Mouse (Mus musculus) lung, adult 2 months (tissue): Measurements from ENCODE around the gene Lmntd1. TPM values are rescaled to one million over a fixed set of nuclear protein-coding genes. Genes with fewer than 3 reads are reported as not detected.

Source experiments
- DNase-seq: peaks from one replicate; pipeline ENCODE4 v3.0.0; 2022
- H3K4me1 ChIP-seq: fragments of 200-500 bp; 2 replicates; pipeline ENCODE4 v1.6.1; 2011; ENCODE audit warnings: low read length; ENCODE audit not compliant: control insufficient read depth, insufficient read depth
- H3K4me3 ChIP-seq: fragments of 200-500 bp; replicated peaks from 2 replicates; pipeline ENCODE3; 2011; ENCODE audit warnings: low read depth, mild to moderate bottlenecking, control low read depth, low read length; ENCODE audit errors: extremely low read depth
- CTCF ChIP-seq: fragments of 200-500 bp; IDR thresholded peaks from 2 replicates; pipeline ENCODE4 v1.5.1; 2011; ENCODE audit warnings: mild to moderate bottlenecking, low read length, control low read depth; ENCODE audit not compliant: insufficient read depth
- POLR2A ChIP-seq: fragments of 200-500 bp; IDR thresholded peaks from 2 replicates; pipeline ENCODE4 v1.6.1; 2011; ENCODE audit warnings: low read depth, mild to moderate bottlenecking, control low read depth, low read length, borderline replicate concordance; ENCODE audit errors: extremely low read depth
- WGBS: fragments of 180-500 bp; shearing (Covaris S2); methylation state at CpG from one replicate; pipeline ENCODE4 v1.1.7; 2018; 5-methylcytosine and 5-hydroxymethylcytosine counted together
- polyA plus RNA-seq: library from polyadenylated mRNA; depleted of rRNA; stranded (reverse); fragments of >200 nt; gene quantifications from 2 replicates; pipeline ENCODE4 v1.2.3, GENCODE M21; 2012

Lmntd1 gene
- polyA plus RNA-seq, 1 experiment: 4.5 TPM

DNA sequence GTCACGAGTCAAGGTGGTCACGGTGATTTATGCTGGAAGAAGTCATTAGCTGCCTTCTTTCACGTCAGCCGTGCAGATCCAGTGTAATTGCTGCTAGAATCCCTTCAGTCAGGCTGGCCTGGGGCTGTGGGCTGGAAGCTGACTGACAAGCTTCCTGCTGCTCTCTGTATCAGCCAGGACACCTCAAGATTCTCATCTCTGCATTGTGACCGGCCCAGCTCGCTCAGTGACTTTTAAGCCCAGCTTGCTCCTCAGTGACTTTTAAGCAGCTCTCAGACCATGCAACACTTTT lies 74.6 kb downstream of the Lmntd1 start:
- H3K4me1 ChIP-seq: no peaks in the 10 kb centered on the region
- DNase-seq: no peak
- 59% methylated on average over 6 of the region's 6 CpGs for WGBS
- H3K4me3 ChIP-seq: no peak overlapping the region
- no peak for TF ChIP-seq POLR2A

- DNase-seq: no peak
- TF ChIP-seq POLR2A (no peak), CTCF (no peak)
- H3K4me1 ChIP-seq: no peaks in the 10 kb centered on the region
- 72% methylated on average over 11 of the region's 11 CpGs for WGBS
- no peak overlapping the region for H3K4me3 ChIP-seq
These were observed 75.1 kb downstream of the Lmntd1 start for GRCm38 (mm10) chr6:145538787-145539567.

DNA sequence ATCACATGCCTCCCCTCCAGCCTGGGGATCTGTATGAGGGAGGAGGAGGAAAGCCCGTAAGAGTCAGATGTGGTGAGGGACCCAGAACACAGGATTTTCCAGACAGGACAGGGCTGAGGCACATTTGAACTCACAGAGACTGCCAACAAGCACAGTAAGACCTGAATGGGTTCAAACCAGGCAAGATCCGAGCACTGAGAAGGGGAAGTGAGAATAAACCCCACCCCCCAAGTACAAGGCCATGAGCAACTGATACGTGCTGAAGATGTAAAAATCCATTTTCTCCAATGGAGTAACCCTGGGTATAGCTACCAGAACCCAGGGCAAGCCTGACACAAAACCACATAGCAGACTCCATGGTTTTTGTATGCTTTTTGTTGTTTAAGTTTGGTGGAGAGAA lies 83.7 kb downstream of the Lmntd1 start:
- TF ChIP-seq POLR2A (no peak), CTCF (no peak)
- 70% methylated on average over 3 of the region's 3 CpGs for WGBS
- Histone ChIP-seq H3K4me3 (no peak overlapping the region), H3K4me1 (no peaks in the 10 kb centered on the region)
- DNase-seq: no peak

GRCm38 (mm10) chr6:145523337-145523736 lies 90.8 kb downstream of the Lmntd1 start:
- no peak for DNase-seq
- Histone ChIP-seq H3K4me1 (no peaks in the 10 kb centered on the region), H3K4me3 (no peak overlapping the region)
- WGBS: 79% methylated on average over 9 of the region's 9 CpGs
- TF ChIP-seq CTCF: no peak
- TF ChIP-seq POLR2A: no peak

- DNase-seq: no peak
- WGBS: 90% methylated on average over 12 of the region's 12 CpGs
- no peak overlapping the region for H3K4me3 ChIP-seq
- no peaks in the 10 kb centered on the region for H3K4me1 ChIP-seq
- TF ChIP-seq CTCF: no peak
- TF ChIP-seq POLR2A: no peak
These were observed 91.5 kb downstream of the Lmntd1 start for GRCm38 (mm10) chr6:145522617-145523016.

DNA sequence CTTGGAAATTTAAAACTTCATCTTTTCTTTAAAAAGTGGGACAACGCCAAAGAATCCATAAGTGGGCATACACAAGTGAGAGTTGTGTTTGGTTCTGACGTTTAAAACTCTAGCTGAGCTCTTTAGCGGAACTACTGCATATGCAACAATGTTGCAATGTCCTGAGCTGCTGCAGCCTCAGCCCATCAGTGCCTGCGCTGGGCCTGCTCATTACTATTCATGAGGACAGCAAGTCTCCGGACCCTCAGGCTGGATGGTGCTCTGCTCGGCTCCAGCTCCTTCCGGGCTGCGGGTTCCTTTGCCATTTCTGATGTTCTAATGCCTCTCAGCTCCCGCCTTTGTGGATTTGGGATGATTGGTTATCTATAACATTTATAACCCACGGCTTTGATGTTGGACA lies 97.1 kb downstream of the Lmntd1 start:
- no peak for DNase-seq
- H3K4me3 ChIP-seq: no peak overlapping the region
- H3K4me1 ChIP-seq: no peaks in the 10 kb centered on the region
- no peak for TF ChIP-seq POLR2A
- TF ChIP-seq CTCF: no peak
- WGBS: 67% methylated on average over 10 of the region's 10 CpGs

DNA sequence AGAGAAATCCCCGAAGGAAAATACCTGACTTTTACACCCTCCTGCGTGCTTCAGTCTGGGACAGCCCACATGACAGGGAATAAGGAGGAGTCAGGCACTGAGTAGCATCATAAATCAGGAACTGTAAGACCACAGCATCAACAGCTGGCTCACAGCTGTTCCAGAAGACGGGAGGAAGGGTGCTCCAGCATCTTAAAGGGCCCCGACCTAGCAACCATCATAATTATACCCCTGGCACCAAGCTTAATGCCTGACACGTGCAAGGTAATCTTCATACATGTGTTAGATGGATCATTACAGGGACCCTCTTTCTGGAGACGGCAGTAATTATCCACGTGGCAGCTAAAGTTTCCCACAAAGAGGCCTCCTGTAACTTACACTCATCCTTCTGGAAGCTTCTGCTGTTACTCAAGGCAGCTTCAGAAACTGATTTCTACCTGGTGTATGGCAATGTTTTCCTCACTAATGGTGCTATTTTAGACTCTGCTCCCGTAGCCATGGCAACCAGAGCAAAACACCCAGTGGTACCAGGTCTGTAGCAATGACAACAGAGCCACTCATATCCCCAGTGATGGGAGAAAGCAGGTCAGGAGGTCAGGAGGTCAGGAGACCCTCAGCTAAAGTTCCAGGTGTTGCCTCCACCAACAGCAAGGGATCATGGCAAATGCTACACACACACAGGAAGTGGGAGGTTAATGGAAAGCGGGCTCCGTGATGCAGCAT lies 98.1 kb downstream of the Lmntd1 start:
- Histone ChIP-seq H3K4me1 (no peaks in the 10 kb centered on the region), H3K4me3 (no peak overlapping the region)
- TF ChIP-seq POLR2A: no peak
- TF ChIP-seq CTCF: no peak
- WGBS: 74% methylated on average over 10 of the region's 10 CpGs
- no peak for DNase-seq

DNA sequence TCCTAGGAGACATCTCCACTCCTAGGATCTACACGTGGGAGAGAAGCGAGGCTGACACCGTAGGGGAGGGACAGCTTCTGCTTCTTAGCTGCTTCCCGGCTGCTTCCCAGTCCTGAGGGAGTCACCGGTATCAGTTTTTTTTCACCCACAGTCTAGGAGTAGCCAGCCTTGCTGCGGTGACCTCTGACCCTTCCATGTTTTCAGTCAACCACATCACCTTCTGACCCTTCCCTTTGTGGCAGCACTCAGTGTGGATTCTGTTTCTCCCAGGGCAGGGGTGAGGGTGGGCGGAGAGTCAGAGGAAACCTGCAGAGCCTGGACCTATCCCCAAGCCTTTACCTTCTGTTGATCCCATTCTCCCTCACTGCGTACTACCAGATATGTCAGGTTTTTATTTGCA lies 102.9 kb downstream of the Lmntd1 start:
- no peak for DNase-seq
- TF ChIP-seq CTCF (no peak), POLR2A (no peak)
- Histone ChIP-seq H3K4me3 (no peak overlapping the region), H3K4me1 (no peaks in the 10 kb centered on the region)
- WGBS: 75% methylated on average over 8 of the region's 8 CpGs

- no peaks in the 10 kb centered on the region for H3K4me1 ChIP-seq
- no peak for DNase-seq
- no peak overlapping the region for H3K4me3 ChIP-seq
- TF ChIP-seq POLR2A: no peak
- 0 out of 2 replicates have a peak, but pooled peaks have one; percentile 8 for TF ChIP-seq CTCF
- WGBS: 79% methylated on average over 12 of the region's 12 CpGs
These were observed 105.3 kb downstream of the Lmntd1 start for GRCm38 (mm10) chr6:145508828-145509227.

GRCm38 (mm10) chr6:145501751-145502150 lies 112.4 kb downstream of the Lmntd1 start:
- whole genome bisulfite sequencing: 93% methylated on average over 7 of the region's 7 CpGs
- no peak overlapping the region for H3K4me3 ChIP-seq
- H3K4me1 ChIP-seq: no peaks in the 10 kb centered on the region
- TF ChIP-seq CTCF: no peak
- TF ChIP-seq POLR2A: no peak
- no peak for DNase-seq
